Mouse (Mus musculus): ENCODE results near the gene Farp2.

- TF ChIP-seq POLR2A (IDR thresholded peaks at IDR 0.05; ENCODE audit: borderline replicate concordance, extremely low read depth, low read depth, low read length) (no peak), CTCF (IDR thresholded peaks at IDR 0.05; ENCODE audit: insufficient read depth, low read length) (no peak)
Measured at GRCm38 (mm10) chr1:93607090-93608083, 95.5 kb downstream of the Farp2 start.
